Mouse (Mus musculus): Measurements from ENCODE around the gene Slc35f1.

DNA sequence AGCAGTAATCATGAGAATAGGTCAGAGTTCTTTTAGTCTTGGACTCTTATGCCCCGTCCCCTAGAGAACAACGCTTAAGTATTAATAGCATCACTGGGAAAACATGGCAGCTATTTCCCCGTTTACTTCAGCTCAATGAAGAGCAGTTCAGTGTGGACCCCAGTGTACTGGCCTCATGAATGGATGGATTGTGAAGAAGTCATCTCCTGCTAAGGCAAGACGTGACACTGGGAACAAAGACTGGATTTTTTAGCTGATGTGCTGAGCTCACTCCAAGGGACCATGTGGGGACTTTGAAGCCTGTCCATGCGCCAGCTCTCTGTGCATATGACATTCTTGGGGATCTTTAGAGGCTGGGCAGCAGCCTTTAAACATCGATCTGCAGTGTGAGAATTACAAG is 101.2 kb downstream of the Slc35f1 start:
- TF ChIP-seq CTCF (IDR thresholded peaks at IDR 0.05; ENCODE audit: control insufficient read depth, insufficient read depth, insufficient read length) (no peak), MYOD1 (IDR thresholded peaks at IDR 0.05; ENCODE audit: control insufficient read depth, insufficient read length, low read depth) (no peak), MAX (IDR thresholded peaks at IDR 0.05) (no peak), MYOG (IDR thresholded peaks at IDR 0.05; ENCODE audit: control insufficient read depth, extremely low read depth, insufficient read length) (no peak)
